Mouse (Mus musculus) kidney, adult 2 months (tissue): Measurements from ENCODE around the gene Kcnq1.

Source experiments
- CTCF ChIP-seq: fragments of 200-500 bp; conservative IDR thresholded peaks from 2 replicates; pipeline ENCODE4 v1.5.1; 2011; ENCODE audit warnings: low read depth, mild to moderate bottlenecking, control low read depth, low read length, moderate library complexity, mixed read lengths; ENCODE audit not compliant: insufficient read depth, insufficient read length
- POLR2A ChIP-seq: fragments of 200-500 bp; IDR thresholded peaks from one replicate; pipeline ENCODE4 v1.6.1; 2011; ENCODE audit warnings: low read depth, low read length, control low read depth

- TF ChIP-seq POLR2A: no peak
- TF ChIP-seq CTCF: peak; percentile 49
Observed at GRCm38 (mm10) chr7:143152350-143152749, 46.2 kb downstream of the Kcnq1 start.
